Mouse (Mus musculus) olfactory bulb, adult 2 months (tissue): Measurements from ENCODE around the gene Peg10. TPM values are rescaled to one million over a fixed set of nuclear protein-coding genes. Genes with fewer than 3 reads are reported as not detected.

Experiments used
- H3K27ac ChIP-seq: fragments of 200-500 bp; 2 replicates; pipeline ENCODE4 v1.5.1; 2012; ENCODE audit warnings: low read depth, low read length; ENCODE audit not compliant: insufficient read depth
- H3K4me1 ChIP-seq: fragments of 200-500 bp; 2 replicates; pipeline ENCODE4 v1.6.1; 2012; ENCODE audit warnings: low read length; ENCODE audit not compliant: control insufficient read depth, insufficient read depth
- H3K4me3 ChIP-seq: fragments of 200-500 bp; 2 replicates; pipeline ENCODE4 v1.5.1; 2012; ENCODE audit warnings: mild to moderate bottlenecking, low read depth, low read length, moderate library complexity; ENCODE audit not compliant: insufficient read depth
- CTCF ChIP-seq: fragments of 200-500 bp; IDR thresholded peaks from 2 replicates; pipeline ENCODE4 v1.5.1; 2012; ENCODE audit warnings: low read depth, mild to moderate bottlenecking, low read length, moderate library complexity; ENCODE audit not compliant: insufficient read depth
- POLR2A ChIP-seq: fragments of 200-500 bp; IDR thresholded peaks from 2 replicates; pipeline ENCODE4 v1.6.1; 2012; ENCODE audit warnings: mild to moderate bottlenecking, low read depth, low read length, moderate library complexity; ENCODE audit not compliant: insufficient read depth
- WGBS: fragments of 180-500 bp; shearing (Covaris S2); methylation state at CpG from one replicate; pipeline ENCODE4 v1.1.7; 2018; 5-methylcytosine and 5-hydroxymethylcytosine counted together
- polyA plus RNA-seq: library from polyadenylated mRNA; stranded (reverse); fragments of >200 nt; gene quantifications from 2 replicates; pipeline ENCODE4 v1.2.4, GENCODE M21; 2012; ENCODE audit warnings: low replicate concordance; ENCODE audit not compliant: missing spikeins, insufficient read depth, insufficient read length

Gene Peg10
- polyA plus RNA-seq = not detected in 2 replicates

DNA sequence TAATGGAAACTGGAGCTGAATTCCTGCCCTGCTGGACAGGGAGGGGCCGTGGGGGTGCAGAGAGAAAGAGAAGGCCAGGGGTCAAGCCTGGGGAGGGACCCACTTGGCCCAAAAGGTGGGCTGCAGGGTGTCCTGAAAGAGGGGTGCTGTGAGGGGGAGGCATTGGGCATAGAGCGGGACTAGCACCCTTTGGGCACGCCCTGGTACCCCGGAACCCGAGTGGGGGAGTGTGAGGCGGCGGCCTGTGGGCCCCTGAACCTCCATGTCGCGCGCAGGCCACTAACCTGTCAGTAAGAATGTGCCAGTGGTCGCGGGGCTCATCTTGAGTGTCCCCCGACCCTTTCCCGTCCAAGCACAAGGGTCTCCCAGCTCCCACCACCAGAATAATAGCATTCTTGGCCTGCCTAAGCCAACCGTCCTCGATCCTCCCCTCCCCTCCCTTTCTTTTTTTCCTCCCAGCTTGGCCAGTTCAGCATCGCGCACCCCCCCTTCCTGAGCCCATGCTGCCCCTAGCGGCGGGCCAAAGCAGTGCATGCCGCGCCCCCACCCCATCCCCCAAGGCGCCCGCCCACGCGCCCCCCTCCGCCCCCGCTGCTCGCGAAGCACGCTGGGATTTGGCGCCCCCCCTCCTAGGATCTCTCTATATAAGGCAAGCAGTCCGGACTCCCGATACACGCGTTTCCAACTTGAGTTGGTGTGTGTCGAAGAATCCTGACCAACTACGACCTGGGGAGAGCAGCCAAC, at the start of gene Peg10, which contains the start of gene Sgce:
Peg10 (plus strand) TSS at position 611 of the 744 bp plus-strand sequence.
Sgce (minus strand) TSS at position 512 of the 744 bp plus-strand sequence.
- 53% methylated on average over 38 of the region's 38 CpGs for WGBS
- Histone ChIP-seq H3K27ac (peak within 1 kb of the TSS; percentile 65), H3K4me3 (peak within 1 kb of the TSS; percentile 54), H3K4me1 (peaks cover 4% of the 10 kb centered on the region; the same call in 1 of the 2 replicates)
- TF ChIP-seq CTCF (no peak), POLR2A (no peak)

DNA sequence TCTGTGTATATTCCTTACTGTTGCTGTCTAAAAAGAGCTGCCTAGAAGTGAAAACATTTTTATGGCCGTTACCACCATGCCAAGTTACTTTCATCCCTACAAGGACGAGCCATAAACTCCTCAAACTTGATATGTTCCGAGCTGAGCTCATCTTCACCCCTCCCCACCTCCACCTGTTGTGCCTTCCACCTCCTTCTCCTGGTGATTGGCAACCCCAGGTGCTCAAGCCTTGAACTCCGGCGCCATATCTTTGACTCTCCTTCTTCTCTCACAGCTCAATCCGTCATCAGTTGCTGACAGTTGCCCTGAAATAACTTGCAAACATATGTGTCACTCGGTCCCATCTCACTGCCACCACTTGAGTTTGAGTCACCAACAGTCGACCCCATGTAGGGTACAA, 45.5 kb upstream of the Peg10 start:
- no peaks in the 10 kb centered on the region for H3K4me1 ChIP-seq
- 90% methylated on average over 8 of the region's 8 CpGs for WGBS
- TF ChIP-seq POLR2A (no peak), CTCF (no peak)
- H3K4me3 ChIP-seq = no peak overlapping the region
- no peak overlapping the region for H3K27ac ChIP-seq

DNA sequence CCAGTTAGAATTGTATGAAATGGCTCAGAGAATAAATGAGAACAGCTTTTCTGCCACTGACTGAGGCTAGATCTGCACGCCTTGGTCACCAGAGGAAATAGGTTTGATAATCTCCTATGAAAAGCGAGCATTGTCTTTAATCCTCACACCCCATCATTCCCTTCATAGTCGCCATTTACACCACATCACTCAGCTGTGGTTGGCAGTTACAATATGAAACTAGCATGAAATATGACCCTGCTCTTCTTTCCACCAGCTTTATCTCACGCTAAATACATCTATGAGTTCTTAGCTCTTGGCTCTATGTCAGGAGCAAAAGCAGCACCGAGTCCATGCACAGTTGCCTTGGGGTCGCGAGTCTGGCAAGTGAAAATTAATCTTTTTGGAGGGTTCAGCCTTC, 43.2 kb upstream of the Peg10 start:
- no peak overlapping the region for H3K27ac ChIP-seq
- WGBS = 89% methylated on average over 7 of the region's 7 CpGs
- no peaks in the 10 kb centered on the region for H3K4me1 ChIP-seq
- TF ChIP-seq POLR2A (no peak), CTCF (no peak)
- no peak overlapping the region for H3K4me3 ChIP-seq

DNA sequence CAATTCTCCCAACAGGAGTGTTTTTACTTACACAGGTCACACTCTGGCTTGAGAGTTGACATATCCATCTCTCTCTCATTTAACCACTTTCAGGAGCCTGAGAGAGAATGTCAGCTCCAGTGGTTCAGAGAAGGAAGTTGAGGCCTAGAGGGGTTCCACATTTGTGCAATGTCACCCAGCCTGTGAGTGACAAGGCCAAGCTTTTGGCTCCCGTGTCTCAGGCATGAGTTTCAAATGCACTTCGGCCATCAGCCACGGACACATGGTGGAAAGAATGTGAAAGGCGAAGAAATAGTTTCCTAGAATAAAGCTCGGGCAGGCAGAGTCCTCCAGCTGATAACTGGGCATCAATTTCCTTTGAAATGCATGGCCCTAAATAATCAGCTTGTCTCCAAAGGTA, 40.7 kb upstream of the Peg10 start:
- TF ChIP-seq POLR2A (no peak), CTCF (no peak)
- Histone ChIP-seq H3K27ac (no peak overlapping the region), H3K4me3 (no peak overlapping the region), H3K4me1 (no peaks in the 10 kb centered on the region)
- WGBS = 83% methylated on average over 5 of the region's 5 CpGs

DNA sequence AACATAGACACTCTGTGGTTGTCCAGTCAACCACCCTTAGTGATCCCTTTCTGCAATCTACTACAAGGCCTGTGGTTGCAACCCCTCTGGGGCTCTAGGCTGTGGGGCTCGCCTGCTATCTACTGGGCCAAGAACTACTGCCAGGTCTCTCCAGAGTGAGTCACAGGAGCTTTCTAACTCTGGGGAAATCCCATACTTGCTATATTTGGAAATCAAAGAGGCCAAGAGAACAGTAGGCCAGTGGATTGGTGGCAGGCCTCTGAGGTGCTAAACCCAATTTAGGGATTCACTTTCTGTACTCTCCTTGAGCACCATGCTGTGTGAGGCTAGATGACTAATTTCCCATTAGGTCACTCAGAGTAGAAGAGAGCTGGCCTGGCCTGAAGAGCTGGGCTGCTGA, 38.1 kb upstream of the Peg10 start:
- TF ChIP-seq CTCF (no peak), POLR2A (no peak)
- Histone ChIP-seq H3K4me1 (no peaks in the 10 kb centered on the region), H3K27ac (no peak overlapping the region), H3K4me3 (no peak overlapping the region)
- 94% methylated on average over 1 of the region's 1 CpGs for WGBS

DNA sequence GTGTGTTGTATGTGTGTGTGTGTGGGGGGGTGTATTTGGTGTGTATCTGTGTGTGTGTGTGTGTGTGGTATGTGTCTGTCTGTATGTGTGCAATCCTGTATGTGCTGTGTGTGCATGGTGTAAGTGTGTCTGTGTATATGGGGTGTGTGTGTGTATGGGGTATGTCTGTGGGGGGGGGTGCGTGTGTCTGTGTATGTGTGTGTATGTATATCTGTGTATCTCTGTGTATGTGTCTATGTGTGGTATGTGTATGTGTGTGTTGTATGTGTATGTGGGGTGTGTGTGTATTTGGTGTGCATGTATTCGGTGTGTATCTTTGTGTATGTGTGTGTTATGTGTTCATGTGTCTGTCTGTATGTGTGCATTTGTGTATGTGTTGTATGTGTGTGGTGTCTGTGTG, 30.9 kb upstream of the Peg10 start:
- Histone ChIP-seq H3K4me3 (no peak overlapping the region), H3K4me1 (no peaks in the 10 kb centered on the region), H3K27ac (no peak overlapping the region)
- no peak for TF ChIP-seq CTCF
- 100% methylated on average over 2 of the region's 2 CpGs for WGBS

DNA sequence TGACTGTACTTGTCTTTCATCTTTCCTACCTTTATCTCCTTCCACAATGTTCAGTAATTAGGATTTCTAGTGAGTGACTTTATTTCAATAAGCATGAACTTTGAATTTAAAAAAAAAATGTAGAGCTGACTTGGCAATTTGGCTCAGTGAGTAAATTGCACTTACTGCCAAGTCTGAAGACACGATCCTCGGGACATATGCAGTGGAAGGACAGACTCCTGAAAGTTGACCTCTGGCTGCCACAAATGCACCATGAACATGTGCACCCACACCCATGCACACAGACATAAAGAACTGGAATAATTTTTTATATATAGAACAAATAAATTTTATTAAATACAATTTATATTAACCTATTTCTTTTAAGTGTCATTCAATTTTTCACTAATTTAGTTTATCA, 29.8 kb upstream of the Peg10 start:
- Histone ChIP-seq H3K4me1 (no peaks in the 10 kb centered on the region), H3K27ac (no peak overlapping the region), H3K4me3 (no peak overlapping the region)
- TF ChIP-seq CTCF (no peak), POLR2A (no peak)
- 82% methylated on average over 2 of the region's 2 CpGs for WGBS

DNA sequence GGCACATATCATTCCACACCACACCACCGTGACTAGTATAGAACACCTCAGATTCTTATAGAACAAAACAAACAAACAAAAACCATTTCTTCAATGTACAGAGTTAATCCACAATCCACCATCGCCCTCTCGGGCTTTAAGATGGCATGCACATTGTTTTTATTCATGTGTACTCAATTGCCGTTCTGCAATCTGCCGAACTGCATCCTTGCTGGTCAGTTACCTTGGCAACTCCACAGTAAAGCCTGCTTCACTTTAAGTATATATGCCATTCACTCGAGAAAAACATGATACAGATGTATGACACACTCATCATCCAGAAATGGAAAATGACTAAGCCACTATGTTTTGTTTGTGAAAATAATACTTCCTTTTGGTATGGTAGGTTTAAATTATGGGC, 25.0 kb upstream of the Peg10 start:
- H3K4me1 ChIP-seq = no peaks in the 10 kb centered on the region
- no peak for TF ChIP-seq CTCF
- TF ChIP-seq POLR2A = no peak
- 54% methylated on average over 6 of the region's 6 CpGs for WGBS
- H3K27ac ChIP-seq = no peak overlapping the region
- no peak overlapping the region for H3K4me3 ChIP-seq

DNA sequence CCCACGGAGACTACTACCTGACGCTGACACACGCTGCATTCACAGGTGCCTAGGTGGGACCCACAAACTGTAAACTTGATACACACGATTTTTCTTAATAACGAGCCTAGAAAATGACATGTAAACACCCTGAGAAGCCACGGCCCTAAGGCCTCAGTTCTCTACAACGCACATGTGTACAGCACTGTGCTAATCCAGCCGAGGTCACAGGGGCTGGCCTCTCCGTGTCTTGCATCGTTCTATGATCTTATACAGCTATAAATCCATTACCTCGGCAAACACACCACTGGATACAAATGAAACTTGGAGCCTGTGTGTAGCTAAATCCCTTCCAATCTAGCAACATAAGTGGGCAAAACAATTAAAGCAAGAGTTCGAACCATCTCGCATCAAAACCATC, 24.4 kb upstream of the Peg10 start:
- 86% methylated on average over 13 of the region's 13 CpGs for WGBS
- TF ChIP-seq CTCF (no peak), POLR2A (no peak)
- no peak overlapping the region for H3K27ac ChIP-seq
- no peak overlapping the region for H3K4me3 ChIP-seq
- H3K4me1 ChIP-seq = no peaks in the 10 kb centered on the region
